Mouse (Mus musculus) heart, postnatal 0 days (tissue): Measurements from ENCODE around the gene Adssl1. TPM values are rescaled to one million over a fixed set of nuclear protein-coding genes. Genes with fewer than 3 reads are reported as not detected.

ENCODE experiments used
- ATAC-seq: fragments of 200-750 bp; cut with Nextera tagmentation; 2 replicates; pipeline ENCODE4 v1.8.0; 2017; ENCODE audit warnings: low read depth, moderate number of reproducible peaks, moderate library complexity; ENCODE audit not compliant: insufficient read depth
- DNase-seq: peaks from one replicate; pipeline ENCODE4 v3.0.0-alpha.2; 2016; ENCODE audit warnings: low spot score
- H3K27ac ChIP-seq: fragments of 300-500 bp; sonication (generic); 2 replicates; pipeline ENCODE4 v1.5.1; 2014; ENCODE audit warnings: low read depth, mild to moderate bottlenecking
- H3K27me3 ChIP-seq: fragments of 300-500 bp; sonication (generic); 2 replicates; pipeline ENCODE4 v1.6.1; 2014; ENCODE audit warnings: low read length, mixed read lengths; ENCODE audit not compliant: control insufficient read depth, insufficient read depth
- H3K36me3 ChIP-seq: fragments of 300-500 bp; sonication (generic); replicated peaks from 2 replicates; pipeline ENCODE4 v1.6.1; 2014; ENCODE audit warnings: low read length, mixed read lengths; ENCODE audit not compliant: control insufficient read depth, insufficient read depth
- H3K4me1 ChIP-seq: fragments of 300-500 bp; sonication (generic); 2 replicates; pipeline ENCODE4 v1.6.1; 2014; ENCODE audit warnings: antibody characterized with exemption; ENCODE audit not compliant: control insufficient read depth, insufficient read depth
- H3K4me2 ChIP-seq: fragments of 300-500 bp; sonication (generic); 2 replicates; pipeline ENCODE4 v1.6.1; 2014; ENCODE audit warnings: low read depth, mild to moderate bottlenecking, low read length, moderate library complexity
- H3K4me3 ChIP-seq: fragments of 300-500 bp; sonication (generic); 2 replicates; pipeline ENCODE4 v1.5.1; 2014; ENCODE audit warnings: low read depth, low read length
- H3K9ac ChIP-seq: fragments of 300-500 bp; sonication (generic); replicated peaks from 2 replicates; pipeline ENCODE4 v1.6.1; 2014; ENCODE audit warnings: low read depth, low read length, mixed read lengths
- H3K9me3 ChIP-seq: fragments of 300-500 bp; sonication (generic); replicated peaks from 2 replicates; pipeline ENCODE4 v1.6.1; 2016; ENCODE audit warnings: low read length; ENCODE audit not compliant: control insufficient read depth
- CTCF ChIP-seq: IDR thresholded peaks from 2 replicates; pipeline ENCODE4 v1.5.1; 2016; ENCODE audit warnings: antibody characterized with exemption, control low read depth, low read depth
- EP300 ChIP-seq: IDR thresholded peaks from 2 replicates; pipeline ENCODE4 v1.6.1; 2016; ENCODE audit warnings: antibody characterized with exemption, low read depth
- WGBS: fragments of 180-500 bp; shearing (Covaris S2); extraction: QIAGEN DNeasy Blood & Tissue Kit; methylation state at CpG from one replicate; pipeline ENCODE4 v1.1.7; 2014; 5-methylcytosine and 5-hydroxymethylcytosine counted together
- polyA plus RNA-seq: library from polyadenylated mRNA; unstranded; fragments of >200 nt; fragmentation: Nextera tagmentation; extraction: Ambion mirVana; gene quantifications from 2 replicates; pipeline ENCODE4 v1.2.1, GENCODE M21; 2015
- total RNA-seq: library from RNA; depleted of rRNA; stranded (reverse); fragments of >200 nt; gene quantifications from 2 replicates; pipeline ENCODE4 v1.2.3, GENCODE M21; 2014; ENCODE audit warnings: low replicate concordance; rRNA removed

Adssl1 gene
- total RNA-seq (86.8 and 106 TPM in 2 replicates), polyA plus RNA-seq (159 and 176 TPM in 2 replicates)

DNA sequence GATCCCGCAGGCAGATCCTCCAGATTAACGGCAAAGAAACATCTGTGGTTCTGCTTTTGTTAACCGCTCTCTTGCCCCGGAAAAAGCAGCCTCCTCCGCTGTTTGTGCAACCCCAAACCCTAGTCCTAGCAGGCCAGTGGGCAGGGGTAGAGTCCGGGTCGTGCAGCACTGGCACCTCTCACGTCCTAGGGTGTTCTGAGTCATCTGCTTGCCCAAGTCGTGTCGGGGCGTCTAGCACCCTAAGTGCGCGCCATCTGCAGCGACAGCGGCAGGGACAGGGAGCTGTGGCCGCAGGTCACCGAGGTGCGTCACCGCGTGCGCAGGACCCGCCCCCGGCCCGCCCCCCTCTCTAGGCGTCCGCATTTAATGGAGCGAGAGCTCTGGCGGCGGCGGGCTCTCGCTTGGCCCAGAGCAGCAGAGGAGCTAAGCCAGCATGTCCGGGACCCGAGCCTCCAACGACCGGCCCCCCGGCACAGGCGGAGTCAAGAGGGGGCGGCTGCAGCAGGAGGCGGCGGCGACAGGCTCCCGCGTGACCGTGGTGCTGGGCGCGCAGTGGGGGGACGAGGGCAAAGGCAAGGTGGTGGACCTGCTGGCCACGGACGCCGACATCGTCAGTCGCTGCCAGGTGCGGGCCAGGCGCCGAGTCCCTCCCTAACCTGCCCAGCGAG is at the start of gene Adssl1:
Adssl1 (plus strand) TSS at position 360 of the 668 bp plus-strand sequence.
- Histone ChIP-seq H3K4me1 (peaks cover 44% of the 10 kb centered on the region; the same call in 1 of the 2 replicates), H3K9ac (peak within 1 kb of the TSS; percentile 63), H3K27me3 (peaks cover 8% of the 10 kb centered on the region), H3K27ac (peak within 1 kb of the TSS; percentile 88), H3K9me3 (no peaks in the 10 kb centered on the region), H3K4me2 (peak within 1 kb of the TSS; percentile 88), H3K4me3 (peak within 1 kb of the TSS; percentile 56), H3K36me3 (no peaks in the 10 kb centered on the region)
- ATAC-seq (peak; percentile 66), DNase-seq (peak; percentile 57)
- under 1% methylated on average over 54 of the region's 56 CpGs for WGBS
- TF ChIP-seq EP300 (peak; percentile 73), CTCF (no peak)

- Histone ChIP-seq H3K4me3 (no peak overlapping the region), H3K36me3 (no peaks in the 10 kb centered on the region), H3K9me3 (no peaks in the 10 kb centered on the region), H3K4me1 (no peaks in the 10 kb centered on the region), H3K4me2 (no peak overlapping the region), H3K27me3 (no peaks in the 10 kb centered on the region), H3K27ac (no peak overlapping the region), H3K9ac (no peak overlapping the region)
- WGBS = 69% methylated on average over 8 of the region's 8 CpGs
- no peak for TF ChIP-seq CTCF
- TF ChIP-seq EP300 = no peak
- 0 out of 2 replicates have a peak, but pooled peaks have one; percentile 17 for ATAC-seq
- no peak for DNase-seq
Measured at GRCm38 (mm10) chr12:112570160-112570559, 49.7 kb upstream of the Adssl1 start.

GRCm38 (mm10) chr12:112571064-112571463 is 48.8 kb upstream of the Adssl1 start:
- Histone ChIP-seq H3K4me1 (no peaks in the 10 kb centered on the region), H3K27ac (no peak overlapping the region), H3K9ac (no peak overlapping the region), H3K27me3 (no peaks in the 10 kb centered on the region), H3K4me2 (no peak overlapping the region), H3K36me3 (no peaks in the 10 kb centered on the region), H3K9me3 (no peaks in the 10 kb centered on the region), H3K4me3 (no peak overlapping the region)
- 62% methylated on average over 6 of the region's 6 CpGs for WGBS
- no peak for DNase-seq
- TF ChIP-seq EP300 (no peak), CTCF (peak; percentile 32)
- no peak; the same call in 1 of the 2 replicates for ATAC-seq

DNA sequence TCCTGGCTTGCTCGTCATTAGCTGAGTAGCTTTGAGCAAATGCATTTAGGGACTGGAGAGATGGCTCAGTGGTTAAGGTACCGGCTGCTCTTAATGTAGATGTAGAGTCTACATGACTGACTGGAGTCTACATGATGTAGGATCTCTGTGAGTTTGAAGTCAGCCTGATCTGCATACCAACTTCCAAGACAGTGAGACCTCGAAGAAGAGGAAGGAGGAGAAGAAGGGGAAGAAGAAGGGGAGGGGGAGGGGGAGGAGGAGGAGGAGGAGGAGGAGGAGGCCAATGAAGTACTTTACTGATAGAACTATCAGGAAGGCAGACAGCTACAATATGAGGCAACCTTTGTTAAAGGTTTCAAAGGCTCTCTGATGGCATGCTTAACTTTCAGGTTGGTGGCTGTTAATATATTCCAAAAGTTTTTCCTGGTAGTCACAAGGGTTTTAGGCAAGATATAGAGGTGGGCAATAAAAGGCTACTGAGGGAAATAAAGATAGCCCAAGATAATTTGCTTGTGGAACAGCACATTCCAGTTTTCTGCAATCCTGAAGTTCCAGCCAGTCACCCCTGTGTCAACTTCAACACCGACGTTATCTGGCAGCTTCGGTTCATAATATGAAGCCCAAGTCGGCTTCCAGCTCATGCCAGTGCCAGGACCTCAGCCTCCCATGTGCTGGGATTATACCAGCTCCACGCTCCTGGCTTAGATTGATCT is 44.4 kb upstream of the Adssl1 start:
- no peak overlapping the region for H3K9ac ChIP-seq
- H3K4me2 ChIP-seq = no peak overlapping the region
- no peak overlapping the region for H3K27ac ChIP-seq
- no peak overlapping the region for H3K4me3 ChIP-seq
- no peak for TF ChIP-seq CTCF
- no peak for TF ChIP-seq EP300
- DNase-seq (no peak), ATAC-seq (no peak)
- H3K27me3 ChIP-seq = no peaks in the 10 kb centered on the region
- H3K4me1 ChIP-seq = peaks cover 16% of the 10 kb centered on the region
- no peaks in the 10 kb centered on the region for H3K36me3 ChIP-seq
- H3K9me3 ChIP-seq = no peaks in the 10 kb centered on the region
- WGBS = 40% methylated on average over 8 of the region's 8 CpGs

DNA sequence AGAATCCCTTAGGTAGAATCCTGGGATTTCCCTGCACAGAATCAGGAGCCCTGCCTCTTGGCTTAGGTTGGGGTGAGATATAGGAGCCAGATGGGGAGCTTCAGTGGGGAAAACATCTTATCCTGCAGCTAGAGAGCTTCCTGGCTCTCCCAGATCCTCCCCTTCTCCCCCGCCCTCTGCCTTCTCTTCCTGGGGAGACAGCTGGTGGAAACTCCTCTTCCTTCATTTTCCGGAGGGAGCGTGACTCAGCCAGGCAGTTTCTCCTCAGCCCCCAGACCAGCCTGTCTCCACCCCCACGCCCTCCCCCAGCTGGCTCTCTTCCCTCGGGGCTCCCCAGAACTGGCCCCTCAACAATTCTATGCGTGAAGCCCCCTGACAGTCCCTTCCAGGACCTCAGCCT is 43.5 kb upstream of the Adssl1 start:
- H3K27me3 ChIP-seq = no peaks in the 10 kb centered on the region
- peak; percentile 72 for DNase-seq
- H3K9ac ChIP-seq = 0 out of 2 replicates have a peak overlapping the region, but pooled peaks have one; percentile 16
- TF ChIP-seq CTCF = no peak
- TF ChIP-seq EP300 = no peak
- H3K4me3 ChIP-seq = no peak overlapping the region
- H3K4me1 ChIP-seq = peaks cover 16% of the 10 kb centered on the region
- 27% methylated on average over 6 of the region's 6 CpGs for WGBS
- H3K4me2 ChIP-seq = peak overlapping the region; percentile 33; the same call in 1 of the 2 replicates
- ATAC-seq = peak; percentile 61
- no peaks in the 10 kb centered on the region for H3K36me3 ChIP-seq
- peak overlapping the region; percentile 79 for H3K27ac ChIP-seq
- H3K9me3 ChIP-seq = no peaks in the 10 kb centered on the region
